Mouse (Mus musculus) thymus, postnatal 0 days (tissue): ENCODE measurements at regions not wholly inside any gene's neighbourhood (a gene's known extent, or its start where the extent isn't known, plus 50 kb on each side); places are given as distances from the start of the nearest gene placed in this dataset.
"Not testable (repeated sequence)": the region's sequence is repeated elsewhere in the genome, so short reads cannot be mapped to it uniquely, and the experiment has no call there.

Source experiments
- DNase-seq: peaks from one replicate; pipeline ENCODE4 v3.0.0-alpha.2; 2015; ENCODE audit warnings: low spot score

DNA sequence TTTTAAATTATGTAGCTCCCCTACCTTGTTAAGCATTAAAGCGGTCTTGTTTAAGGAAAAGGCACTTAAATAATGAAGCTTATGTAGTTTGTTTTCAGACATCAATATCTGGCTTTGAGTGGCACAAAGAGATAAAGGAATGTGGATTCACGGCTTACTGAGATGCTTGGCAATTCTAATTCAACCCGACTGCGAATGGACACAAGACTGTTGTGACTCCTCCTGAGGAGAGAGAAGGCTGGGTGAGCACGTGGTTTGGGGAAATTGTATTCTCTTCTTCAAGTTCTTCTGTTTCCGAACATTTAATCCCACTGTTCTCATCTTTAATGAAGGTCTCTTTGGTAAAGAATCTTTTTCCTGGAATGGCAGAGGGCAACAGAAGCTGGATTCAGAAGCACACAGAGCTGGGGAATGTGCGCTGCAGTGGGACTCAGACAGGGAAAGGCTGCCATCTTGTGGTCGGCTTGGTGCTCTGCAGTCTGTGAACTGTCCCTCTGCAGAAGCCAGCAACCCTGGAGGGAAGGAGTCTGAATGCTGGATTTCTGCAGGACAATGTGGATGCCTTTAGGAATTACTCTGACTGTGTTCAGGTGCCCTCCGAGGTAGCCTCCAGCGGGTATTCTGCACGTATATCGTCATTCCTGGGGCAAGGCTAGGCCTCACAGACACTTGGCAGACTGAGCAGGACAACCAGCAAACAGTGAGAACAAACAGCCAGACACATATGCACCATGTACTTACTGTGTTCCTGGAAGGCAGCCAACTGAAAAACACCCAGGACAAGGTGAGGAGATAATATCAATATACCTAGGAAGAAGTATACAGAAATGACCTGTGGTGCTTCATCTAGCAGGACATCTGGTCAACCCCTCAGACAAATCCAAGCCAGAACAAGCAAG, 54.0 kb upstream of the Pax1 start:
- peak; percentile 31 for DNase-seq

GRCm38 (mm10) chr2:147306728-147307127, 55.0 kb upstream of the Pax1 start:
- DNase-seq = no peak

GRCm38 (mm10) chr2:147305262-147305661, 56.5 kb upstream of the Pax1 start:
- DNase-seq = peak; percentile 20

- DNase-seq = no peak
Observed at GRCm38 (mm10) chr2:147300503-147300902, 61.2 kb upstream of the Pax1 start.

- DNase-seq = no peak
Observed at GRCm38 (mm10) chr2:147299359-147299758, 62.4 kb upstream of the Pax1 start.

- DNase-seq = no peak
Observed at GRCm38 (mm10) chr2:147298499-147298896, 63.2 kb upstream of the Pax1 start.

GRCm38 (mm10) chr2:147297876-147298498, 63.7 kb upstream of the Pax1 start:
- DNase-seq = no peak

DNA sequence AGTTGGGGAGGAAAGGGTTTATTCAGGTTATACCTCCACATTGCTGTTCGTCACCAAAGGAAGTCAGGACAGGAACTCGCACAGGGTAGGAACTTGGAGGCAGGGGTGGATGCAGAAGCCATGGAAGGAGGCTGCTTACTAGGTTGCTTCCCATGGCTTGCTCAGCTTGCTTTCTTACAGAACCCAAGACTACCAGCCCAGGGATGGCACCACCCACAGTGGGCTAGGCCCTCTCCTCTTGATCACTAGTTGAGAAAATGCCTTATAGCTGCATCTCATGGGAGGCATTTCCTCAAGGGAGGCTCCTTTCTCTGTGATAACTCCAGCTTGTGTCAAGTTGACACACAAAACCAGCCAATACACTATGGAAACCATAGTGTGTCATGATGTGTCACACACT, 66.8 kb upstream of the Pax1 start:
- not testable (repeated sequence) for DNase-seq

DNA sequence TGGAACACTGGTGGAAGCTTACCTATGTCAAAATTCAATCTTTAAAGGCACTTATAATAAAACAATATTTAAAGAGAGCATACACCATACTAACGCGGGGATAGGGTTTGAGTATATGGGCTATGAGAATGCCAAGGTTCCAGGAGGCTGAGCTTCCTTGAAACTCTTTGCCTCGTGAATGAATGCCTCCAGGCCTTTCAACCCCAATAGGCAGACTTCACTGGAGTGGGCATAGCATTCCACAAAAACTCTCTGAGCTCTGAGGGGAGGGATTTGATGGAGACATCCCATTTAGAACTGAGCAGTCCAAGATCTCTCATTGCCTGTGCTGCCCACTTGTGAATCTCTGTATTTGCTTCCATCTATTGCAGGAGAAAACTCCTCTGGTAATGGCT, 68.4 kb upstream of the Pax1 start:
- no peak for DNase-seq

GRCm38 (mm10) chr2:147292387-147293293, 69.1 kb upstream of the Pax1 start:
- no peak for DNase-seq

DNA sequence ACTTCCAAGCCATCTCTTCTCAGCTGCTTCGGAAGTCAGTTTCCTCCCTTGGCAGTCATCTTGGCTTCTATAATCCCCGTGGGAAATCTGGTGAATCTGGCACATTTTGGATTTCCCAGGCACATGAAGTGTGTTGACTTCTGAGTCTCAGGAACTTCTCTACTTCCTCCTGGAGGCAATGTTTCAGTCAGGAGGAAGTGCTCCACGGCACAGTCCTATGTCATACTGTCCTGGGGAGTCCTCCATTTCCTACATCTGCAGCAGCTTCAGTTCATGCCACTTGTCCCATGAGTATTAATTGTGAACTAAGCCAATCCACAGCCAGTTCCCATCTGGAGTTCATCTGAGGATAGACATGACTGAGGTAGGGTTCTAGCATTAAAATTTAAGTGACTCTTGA, 78.3 kb upstream of the Pax1 start:
- no peak for DNase-seq

DNA sequence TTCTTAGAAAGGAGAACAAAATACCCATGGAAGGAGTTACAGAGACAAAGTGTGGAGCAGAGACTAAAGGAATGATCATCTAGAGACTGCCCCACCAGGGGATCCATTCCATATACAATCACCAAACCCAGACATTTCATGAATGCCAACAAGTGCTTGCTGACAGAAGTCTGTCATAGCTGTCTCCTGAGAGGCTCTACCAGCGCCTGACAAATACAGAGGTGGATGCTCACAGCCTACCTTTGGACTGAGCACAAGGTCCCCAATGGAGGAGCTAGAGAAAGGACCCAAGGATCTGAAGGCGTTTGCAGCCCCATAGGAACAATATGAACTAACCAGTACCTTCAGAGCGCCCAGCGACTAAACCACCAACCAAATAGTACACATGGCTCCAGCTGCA, 83.6 kb upstream of the Nkx2-2 start:
- no peak for DNase-seq

GRCm38 (mm10) chr2:147269171-147269570, 75.1 kb upstream of the Nkx2-2 start:
- DNase-seq = no peak

- DNase-seq = no peak
Observed at GRCm38 (mm10) chr2:147267901-147268300, 73.9 kb upstream of the Nkx2-2 start.

- DNase-seq = no peak
Observed at GRCm38 (mm10) chr2:147267257-147267656, 73.2 kb upstream of the Nkx2-2 start.

DNA sequence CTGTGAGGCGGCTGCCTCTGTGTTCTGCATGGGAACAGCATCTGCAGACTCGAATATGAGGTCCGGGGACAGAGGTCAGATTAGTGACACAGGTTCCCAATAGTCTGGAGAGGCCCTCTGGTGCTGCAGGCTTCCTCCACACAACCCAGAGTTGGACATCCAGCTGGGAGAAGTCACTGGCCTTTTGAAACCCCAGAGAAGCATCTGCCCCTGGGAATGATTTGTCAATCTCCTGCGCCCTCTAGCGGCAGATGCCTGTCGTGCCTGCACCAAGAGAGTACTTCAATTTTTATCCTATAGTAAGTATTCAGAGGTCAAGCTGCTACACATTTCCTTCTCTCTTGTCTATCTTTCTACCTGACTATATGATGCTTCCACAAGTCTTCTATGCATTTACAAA, 62.7 kb upstream of the Nkx2-2 start:
- peak; percentile 52 for DNase-seq

DNA sequence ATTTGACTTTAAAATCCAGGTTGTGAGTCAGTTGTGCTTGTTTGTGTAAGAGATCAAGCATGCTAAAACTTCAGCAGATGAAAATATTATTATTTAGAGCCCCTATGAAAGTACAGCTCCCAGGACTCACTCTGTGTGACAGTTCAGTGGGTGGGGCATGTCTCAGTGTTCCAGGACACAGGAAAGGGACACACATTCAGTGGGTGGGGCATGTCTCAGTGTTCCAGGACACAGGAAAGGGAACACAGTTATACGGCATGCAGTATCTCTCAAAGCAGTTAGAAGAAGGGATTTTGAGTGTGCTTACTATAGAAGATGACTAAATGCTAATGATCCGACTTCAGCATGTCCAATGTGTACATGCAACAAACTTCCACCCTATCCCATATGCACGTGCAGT, 60.9 kb upstream of the Nkx2-2 start:
- DNase-seq = no peak

- DNase-seq = no peak
Observed at GRCm38 (mm10) chr2:147254137-147254536, 60.1 kb upstream of the Nkx2-2 start.

DNA sequence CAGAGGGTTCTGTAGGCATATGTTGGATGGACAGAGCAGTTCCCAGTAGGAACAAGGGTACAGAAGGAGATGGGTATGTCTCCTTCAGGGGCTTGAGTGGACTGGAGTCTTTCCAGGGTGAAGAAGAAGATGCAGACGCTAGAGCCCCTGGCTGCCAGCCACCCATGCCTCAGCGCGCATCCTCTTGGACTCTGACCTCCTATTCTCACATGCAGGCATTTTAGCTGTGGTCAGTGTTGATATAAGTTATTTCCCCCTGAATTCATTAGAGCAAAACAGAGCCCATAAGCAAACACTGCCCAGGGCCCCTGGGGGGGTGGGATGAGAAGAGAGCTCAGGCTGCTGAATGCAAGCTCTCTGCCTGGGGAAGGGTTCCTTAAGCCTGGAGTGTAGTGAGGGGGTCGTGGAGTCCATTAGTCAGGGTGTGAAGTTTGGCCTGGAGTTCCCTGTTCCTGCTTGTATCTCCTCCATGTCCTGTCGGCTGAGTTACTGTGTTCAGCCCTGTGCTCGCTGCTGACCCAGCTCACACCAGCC, 54.0 kb upstream of the Nkx2-2 start:
- DNase-seq = no peak

DNA sequence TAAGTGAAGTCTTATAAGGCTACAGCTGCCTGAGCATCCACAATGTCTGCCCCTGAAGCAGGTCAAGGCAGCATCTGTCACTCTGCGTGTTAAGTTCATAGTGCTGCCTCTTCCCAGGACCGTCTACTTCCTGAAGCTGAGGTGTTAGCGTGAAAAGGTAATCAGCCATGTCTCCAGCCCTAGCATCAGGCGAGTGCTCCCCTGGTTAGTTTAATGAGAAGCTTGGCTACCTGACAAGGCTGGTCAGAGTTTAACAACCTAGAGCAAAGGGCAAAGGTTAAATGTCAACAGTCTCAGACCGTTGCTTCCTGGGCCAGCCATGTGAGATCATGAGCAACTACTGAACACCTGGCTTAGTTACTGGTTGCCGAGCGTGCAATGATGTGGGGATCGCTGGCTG, 53.2 kb upstream of the Nkx2-2 start:
- DNase-seq = no peak

GRCm38 (mm10) chr2:147244406-147244805, 50.4 kb upstream of the Nkx2-2 start:
- DNase-seq = no peak
